Mouse (Mus musculus) thymus, adult 2 months (tissue): Measurements from ENCODE around the gene Fam180a. TPM values are rescaled to one million over a fixed set of nuclear protein-coding genes. Genes with fewer than 3 reads are reported as not detected.

Source experiments
- DNase-seq: peaks from one replicate; pipeline ENCODE4 v3.0.0; 2021
- H3K27ac ChIP-seq: fragments of 200-500 bp; 2 replicates; pipeline ENCODE4 v1.5.1; 2012; ENCODE audit warnings: low read length, control low read depth; ENCODE audit not compliant: control insufficient read depth, insufficient read depth
- H3K27me3 ChIP-seq: fragments of 200-500 bp; 2 replicates; pipeline ENCODE4 v1.6.1; 2012; ENCODE audit warnings: mild to moderate bottlenecking, low read length, moderate library complexity, mixed read lengths; ENCODE audit not compliant: control insufficient read depth, insufficient read depth
- H3K36me3 ChIP-seq: fragments of 200-500 bp; 2 replicates; pipeline ENCODE4 v1.6.1; 2012; ENCODE audit warnings: mild to moderate bottlenecking, low read length, moderate library complexity; ENCODE audit not compliant: control insufficient read depth, insufficient read depth
- H3K4me1 ChIP-seq: fragments of 200-500 bp; replicated peaks from 2 replicates; pipeline ENCODE4 v1.6.1; 2012; ENCODE audit warnings: low read length; ENCODE audit not compliant: control insufficient read depth, insufficient read depth
- H3K4me3 ChIP-seq: fragments of 200-500 bp; 2 replicates; pipeline ENCODE4 v1.5.1; 2012; ENCODE audit warnings: mild to moderate bottlenecking, low read length, control low read depth, moderate library complexity; ENCODE audit not compliant: control insufficient read depth, insufficient read depth
- CTCF ChIP-seq: fragments of 200-500 bp; IDR thresholded peaks from 2 replicates; pipeline ENCODE4 v1.5.1; 2012; ENCODE audit warnings: mild to moderate bottlenecking, control low read depth, low read length, moderate library complexity, borderline replicate concordance; ENCODE audit not compliant: control insufficient read depth, poor library complexity, insufficient read depth; ENCODE audit errors: extremely low read depth
- POLR2A ChIP-seq: fragments of 200-500 bp; IDR thresholded peaks from 2 replicates; pipeline ENCODE4 v1.6.1; 2012; ENCODE audit warnings: mild to moderate bottlenecking, low read length, control low read depth, moderate library complexity; ENCODE audit not compliant: control insufficient read depth, poor library complexity, insufficient read depth; ENCODE audit errors: extremely low read depth
- WGBS: fragments of 180-500 bp; shearing (Covaris S2); methylation state at CpG from one replicate; pipeline ENCODE4 v1.1.7; 2018; 5-methylcytosine and 5-hydroxymethylcytosine counted together
- polyA plus RNA-seq: library from polyadenylated mRNA; depleted of rRNA; stranded (reverse); fragments of >200 nt; gene quantifications from 2 replicates; pipeline ENCODE4 v1.2.3, GENCODE M21; 2012

The Fam180a gene
- polyA plus RNA-seq, 1 experiment = 0.15 TPM

GRCm38 (mm10) chr6:35337836-35338235 lies 11.9 kb upstream of the Fam180a start:
- Histone ChIP-seq H3K4me3 (no peak overlapping the region), H3K27ac (no peak overlapping the region), H3K36me3 (no peaks in the 10 kb centered on the region), H3K27me3 (no peaks in the 10 kb centered on the region), H3K4me1 (no peaks in the 10 kb centered on the region)
- no peak for TF ChIP-seq POLR2A
- no peak for TF ChIP-seq CTCF
- DNase-seq = no peak
- 86% methylated on average over 8 of the region's 8 CpGs for WGBS

DNA sequence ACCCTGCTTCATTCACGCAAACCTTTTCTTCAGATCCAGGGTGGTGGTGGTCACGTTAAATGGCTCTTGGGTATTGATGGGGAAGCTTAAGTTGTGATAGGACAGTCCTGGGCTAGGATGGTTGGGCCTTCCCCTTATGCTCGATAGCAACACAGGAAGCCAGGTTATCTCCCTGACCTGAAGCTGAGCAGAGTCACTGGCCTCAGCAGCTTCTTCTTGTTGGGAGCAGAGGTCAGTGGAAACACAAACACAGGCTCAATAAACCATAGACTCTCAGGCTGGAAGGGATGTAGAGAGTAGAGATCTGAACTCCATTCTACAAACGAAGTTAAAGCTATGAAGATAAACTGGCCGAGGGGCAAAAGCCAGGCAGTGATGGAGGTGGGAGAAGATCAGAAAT lies 9.5 kb upstream of the Fam180a start:
- H3K27ac ChIP-seq = no peak overlapping the region

GRCm38 (mm10) chr6:35334278-35334677 lies 8.3 kb upstream of the Fam180a start:
- H3K4me1 ChIP-seq = no peaks in the 10 kb centered on the region
- H3K27me3 ChIP-seq = no peaks in the 10 kb centered on the region
- no peak overlapping the region for H3K27ac ChIP-seq
- TF ChIP-seq CTCF (no peak), POLR2A (no peak)
- DNase-seq = no peak
- 84% methylated on average over 4 of the region's 4 CpGs for WGBS
- H3K36me3 ChIP-seq = no peaks in the 10 kb centered on the region
- H3K4me3 ChIP-seq = no peak overlapping the region

More for the DNA sequence above, 9.5 kb upstream of the Fam180a start:
- no peaks in the 10 kb centered on the region for H3K36me3 ChIP-seq
- no peak for TF ChIP-seq POLR2A
- no peak for TF ChIP-seq CTCF
- H3K4me1 ChIP-seq = no peaks in the 10 kb centered on the region
- DNase-seq = no peak
- WGBS = 81% methylated on average over 5 of the region's 5 CpGs
- H3K4me3 ChIP-seq = no peak overlapping the region
- no peaks in the 10 kb centered on the region for H3K27me3 ChIP-seq

- H3K4me3 ChIP-seq = no peak overlapping the region
- H3K27me3 ChIP-seq = no peaks in the 10 kb centered on the region
- no peak for TF ChIP-seq POLR2A
- no peak for TF ChIP-seq CTCF
- no peaks in the 10 kb centered on the region for H3K36me3 ChIP-seq
- H3K4me1 ChIP-seq = no peaks in the 10 kb centered on the region
- H3K27ac ChIP-seq = no peak overlapping the region
- DNase-seq = no peak
- WGBS = 88% methylated on average over 3 of the region's 3 CpGs
These were observed 7.7 kb upstream of the Fam180a start for GRCm38 (mm10) chr6:35333632-35334031.

GRCm38 (mm10) chr6:35330834-35331233 lies 4.9 kb upstream of the Fam180a start:
- DNase-seq = no peak
- TF ChIP-seq POLR2A (no peak), CTCF (no peak)
- H3K4me3 ChIP-seq = no peak overlapping the region
- no peaks in the 10 kb centered on the region for H3K4me1 ChIP-seq
- H3K36me3 ChIP-seq = no peaks in the 10 kb centered on the region
- WGBS = 77% methylated on average over 6 of the region's 6 CpGs
- H3K27ac ChIP-seq = no peak overlapping the region
- no peaks in the 10 kb centered on the region for H3K27me3 ChIP-seq

DNA sequence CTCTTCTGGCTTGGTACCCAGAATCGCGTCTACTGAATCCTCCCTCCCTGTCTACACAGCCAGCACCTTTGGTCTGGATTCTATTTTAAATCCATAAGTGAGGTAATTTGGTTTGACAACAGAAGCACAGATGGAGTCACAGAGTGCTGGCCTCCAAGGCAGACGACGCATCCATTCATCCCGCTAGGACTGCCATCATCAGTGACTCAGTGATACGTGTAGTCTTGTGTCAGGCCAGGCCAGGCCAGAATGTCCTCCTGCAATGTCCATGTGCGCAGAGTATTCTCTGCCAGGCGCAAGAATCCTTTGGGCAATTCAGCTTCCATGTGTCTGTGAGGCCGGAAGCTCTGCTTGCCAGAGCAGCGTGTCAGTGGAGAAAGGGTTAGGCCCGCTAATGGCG lies 4.0 kb upstream of the Fam180a start:
- DNase-seq = no peak
- Histone ChIP-seq H3K27me3 (no peaks in the 10 kb centered on the region), H3K4me3 (no peak overlapping the region), H3K4me1 (no peaks in the 10 kb centered on the region), H3K36me3 (no peaks in the 10 kb centered on the region), H3K27ac (no peak overlapping the region)
- TF ChIP-seq POLR2A = no peak
- TF ChIP-seq CTCF = no peak
- WGBS = 97% methylated on average over 12 of the region's 12 CpGs

DNA sequence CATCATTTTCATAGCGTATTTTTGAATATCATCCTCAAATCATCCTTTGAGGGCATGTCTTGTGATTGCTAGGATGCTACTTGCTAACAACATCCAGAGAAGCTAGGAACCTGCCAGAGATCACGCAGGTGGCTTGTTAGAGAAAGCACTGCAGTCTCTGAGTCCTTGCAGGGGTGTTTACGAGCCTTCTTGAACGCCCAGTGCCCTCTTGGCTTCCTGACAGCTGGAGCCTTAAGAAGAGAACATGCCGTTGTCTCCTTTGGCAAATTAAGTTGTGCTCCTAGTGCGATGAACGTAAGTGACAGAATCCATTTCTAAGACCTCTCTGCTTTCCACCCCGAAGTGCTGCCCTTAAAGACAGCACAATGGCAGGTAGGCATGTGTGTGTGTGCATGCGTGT lies 1.6 kb downstream of the Fam180a start:
- Histone ChIP-seq H3K4me3 (no peak overlapping the region), H3K4me1 (no peaks in the 10 kb centered on the region), H3K27ac (no peak overlapping the region), H3K36me3 (no peaks in the 10 kb centered on the region), H3K27me3 (no peaks in the 10 kb centered on the region)
- 89% methylated on average over 9 of the region's 9 CpGs for WGBS
- DNase-seq = no peak
- TF ChIP-seq CTCF = no peak
- TF ChIP-seq POLR2A = no peak
